Comparison of ENCODE assay signal across 7 mouse cellular contexts in genomic region chr4:122122739-122123138, GRCm38 (mm10).
A peak's percentile ranks its signal among the peaks of the same experiment; 100 is the strongest.
DNase-seq lines count a peak whose midpoint lies in the region; ATAC-seq and TF ChIP-seq lines count a peak whose summit lies in the region.
"Not testable (repeated sequence)": the region's sequence is repeated elsewhere in the genome, so short reads cannot be mapped to it uniquely, and the experiment has no call there.

No protein-coding gene starts in this region.

- not testable (repeated sequence) for H3K27me3 ChIP-seq in embryonic facial prominence, embryonic 12.5 days; intestine, postnatal 0 days (replicated peaks; ENCODE audit: control insufficient read depth, insufficient read depth, low read length); liver, embryonic 14.5 days (ENCODE audit: control insufficient read depth, insufficient read depth, low read length)

- ATAC-seq in embryonic facial prominence, embryonic 12.5 days (ENCODE audit: insufficient number of reproducible peaks, insufficient read depth, low FRiP score, low TSS enrichment) = 0 out of 2 replicates have a peak, but pooled peaks have one; percentile 47
- ATAC-seq in granulocyte monocyte progenitor cell, adult 5-6 weeks (replicated peaks; ENCODE audit: poor library complexity, severe bottlenecking) = peak; percentile 99
- ATAC-seq in hematopoietic stem cell, adult 5-6 weeks (replicated peaks in 1 of 2; ENCODE audit: insufficient read depth in 1 of 2, low FRiP score in 2 of 2, low TSS enrichment in 1 of 2, low read depth in 1 of 2, poor library complexity in 2 of 2, severe bottlenecking in 2 of 2) = peak; percentile 78 to 81; a peak in 2 of 4 replicates
- peak; percentile 100 for ATAC-seq in intestine, postnatal 0 days
- ATAC-seq in liver, embryonic 14.5 days (ENCODE audit: insufficient read depth) = peak; percentile 99
- ATAC-seq in megakaryocyte, adult 5-6 weeks (ENCODE audit: poor library complexity, severe bottlenecking) = peak; percentile 90
- ATAC-seq in monocyte, adult 5-6 weeks (replicated peaks; ENCODE audit: insufficient number of reproducible peaks, low FRiP score, low TSS enrichment, poor library complexity, severe bottlenecking) = peak; percentile 87; the same call in 1 of the 2 replicates

- H3K27ac ChIP-seq in embryonic facial prominence, embryonic 12.5 days; intestine, postnatal 0 days (ENCODE audit: low read depth, low read length); liver, embryonic 14.5 days: not testable (repeated sequence)

- H3K9ac ChIP-seq in embryonic facial prominence, embryonic 12.5 days; intestine, postnatal 0 days (ENCODE audit: low read depth, low read length); liver, embryonic 14.5 days (replicated peaks): not testable (repeated sequence)

- DNase-seq in liver, embryonic 14.5 days (ENCODE audit: low read depth in 3 of 3, low spot score in 3 of 3) = not testable (repeated sequence)

- H3K4me1 ChIP-seq in embryonic facial prominence, embryonic 12.5 days; intestine, postnatal 0 days (replicated peaks; ENCODE audit: control insufficient read depth, insufficient read depth, low read length); liver, embryonic 14.5 days (replicated peaks; ENCODE audit: control insufficient read depth in 2 of 2, insufficient read depth in 2 of 2, low read length in 1 of 2): not testable (repeated sequence)

- H3K36me3 ChIP-seq in embryonic facial prominence, embryonic 12.5 days; intestine, postnatal 0 days (ENCODE audit: control insufficient read depth, insufficient read depth); liver, embryonic 14.5 days (replicated peaks; ENCODE audit: control insufficient read depth, insufficient read depth, low read depth): not testable (repeated sequence)

- H3K9me3 ChIP-seq in embryonic facial prominence, embryonic 12.5 days; intestine, postnatal 0 days (ENCODE audit: control insufficient read depth); liver, embryonic 14.5 days (ENCODE audit: control insufficient read depth, low read length): not testable (repeated sequence)

- TF ChIP-seq CTCF in intestine, postnatal 0 days (IDR thresholded peaks at IDR 0.05; ENCODE audit: low read depth); liver, embryonic 14.5 days (IDR thresholded peaks at IDR 0.05; ENCODE audit: low read depth): not testable (repeated sequence)

- WGBS in embryonic facial prominence, embryonic 12.5 days = no CpG with 5 or more reads among the region's 21 CpGs
- no CpG with 5 or more reads among the region's 21 CpGs for WGBS in intestine, postnatal 0 days
- WGBS in liver, embryonic 14.5 days (ENCODE audit: insufficient replicate concordance) = no CpG with 5 or more reads among the region's 21 CpGs

- not testable (repeated sequence) for H3K4me3 ChIP-seq in embryonic facial prominence, embryonic 12.5 days; intestine, postnatal 0 days (ENCODE audit: low read depth, low read length); liver, embryonic 14.5 days (ENCODE audit: insufficient read depth in 1 of 2, low read depth in 2 of 2, low read length in 2 of 2)

- H3K4me2 ChIP-seq in embryonic facial prominence, embryonic 12.5 days (replicated peaks); intestine, postnatal 0 days (replicated peaks; ENCODE audit: low read depth); liver, embryonic 14.5 days (ENCODE audit: low read depth): not testable (repeated sequence)

- not testable (repeated sequence) for TF ChIP-seq EP300 in liver, embryonic 14.5 days (IDR thresholded peaks at IDR 0.05; ENCODE audit: low read depth)

Comparison
In these comparisons a context has a peak if more than half of its experiments do, and no peak if none do; other contexts are left out.
1. ATAC-seq: peak in every context shown above with its lines; median percentile 100 in intestine, postnatal 0 days; 99 in granulocyte monocyte progenitor cell, adult 5-6 weeks; 99 in liver, embryonic 14.5 days; 90 in megakaryocyte, adult 5-6 weeks; 87 in monocyte, adult 5-6 weeks; 80 in hematopoietic stem cell, adult 5-6 weeks; 47 in embryonic facial prominence, embryonic 12.5 days.